Mouse (Mus musculus) lung, embryonic 16.5 days (tissue): ENCODE data around the gene Dpp6. TPM values are rescaled to one million over a fixed set of nuclear protein-coding genes. Genes with fewer than 3 reads are reported as not detected.

Source experiments
- ATAC-seq: fragments of 200-750 bp; cut with Nextera tagmentation; 2 replicates; pipeline ENCODE4 v1.8.0; 2017; ENCODE audit warnings: low read depth, mild to moderate bottlenecking, moderate library complexity
- H3K27ac ChIP-seq: fragments of 300-500 bp; sonication (generic); 2 replicates; pipeline ENCODE4 v1.5.1; 2014; ENCODE audit warnings: mild to moderate bottlenecking, control low read depth, low read length
- H3K27me3 ChIP-seq: fragments of 300-500 bp; sonication (generic); 2 replicates; pipeline ENCODE4 v1.6.1; 2014; ENCODE audit warnings: low read depth, low read length, mixed read lengths; ENCODE audit not compliant: control insufficient read depth, insufficient read depth
- H3K36me3 ChIP-seq: fragments of 300-500 bp; sonication (generic); 2 replicates; pipeline ENCODE4 v1.6.1; 2014; ENCODE audit warnings: low read length; ENCODE audit not compliant: control insufficient read depth, insufficient read depth
- H3K4me1 ChIP-seq: fragments of 300-500 bp; sonication (generic); replicated peaks from 2 replicates; pipeline ENCODE4 v1.6.1; 2014; ENCODE audit warnings: low read length, mixed read lengths; ENCODE audit not compliant: control insufficient read depth, insufficient read depth
- H3K4me2 ChIP-seq: fragments of 300-500 bp; sonication (generic); 2 replicates; pipeline ENCODE4 v1.6.1; 2014; ENCODE audit warnings: low read depth, low read length, control low read depth
- H3K4me3 ChIP-seq: fragments of 300-500 bp; sonication (generic); 2 replicates; pipeline ENCODE4 v1.5.1; 2014; ENCODE audit warnings: mild to moderate bottlenecking, low read length, control low read depth
- H3K9ac ChIP-seq: fragments of 300-500 bp; sonication (generic); 2 replicates; pipeline ENCODE4 v1.6.1; 2014; ENCODE audit warnings: low read length, control low read depth
- H3K9me3 ChIP-seq: fragments of 300-500 bp; sonication (generic); 2 replicates; pipeline ENCODE4 v1.6.1; 2016; ENCODE audit warnings: low read length; ENCODE audit not compliant: control insufficient read depth
- WGBS: fragments of 180-500 bp; shearing (Covaris S2); extraction: QIAGEN DNeasy Blood & Tissue Kit; methylation state at CpG from one replicate; pipeline ENCODE4 v1.1.7; 2014; 5-methylcytosine and 5-hydroxymethylcytosine counted together
- polyA plus RNA-seq: library from polyadenylated mRNA; unstranded; fragments of >200 nt; fragmentation: Nextera tagmentation; extraction: Ambion mirVana; gene quantifications from 2 replicates; pipeline ENCODE4 v1.2.1, GENCODE M21; 2015

The Dpp6 gene
- polyA plus RNA-seq, 1 experiment from 2014 or later = 0.26 TPM

GRCm38 (mm10) chr5:27651879-27652814 is 835.1 kb downstream of the Dpp6 start:
- Histone ChIP-seq H3K9ac (no peak overlapping the region), H3K27ac (no peak overlapping the region), H3K9me3 (no peaks in the 10 kb centered on the region), H3K4me3 (no peak overlapping the region), H3K4me1 (no peaks in the 10 kb centered on the region), H3K36me3 (no peaks in the 10 kb centered on the region), H3K4me2 (no peak overlapping the region), H3K27me3 (no peaks in the 10 kb centered on the region)
- 51% methylated on average over 8 of the region's 8 CpGs for WGBS
- ATAC-seq = no peak

GRCm38 (mm10) chr5:27656101-27656500 is 839.1 kb downstream of the Dpp6 start:
- H3K27me3 ChIP-seq = no peaks in the 10 kb centered on the region
- H3K9ac ChIP-seq = no peak overlapping the region
- 44% methylated on average over 6 of the region's 6 CpGs for WGBS
- ATAC-seq = no peak
- no peak overlapping the region for H3K27ac ChIP-seq
- no peaks in the 10 kb centered on the region for H3K9me3 ChIP-seq
- no peak overlapping the region for H3K4me3 ChIP-seq
- no peak overlapping the region for H3K4me2 ChIP-seq
- no peaks in the 10 kb centered on the region for H3K4me1 ChIP-seq
- H3K36me3 ChIP-seq = no peaks in the 10 kb centered on the region

- Histone ChIP-seq H3K4me1 (no peaks in the 10 kb centered on the region), H3K4me2 (no peak overlapping the region), H3K9ac (no peak overlapping the region), H3K27ac (0 out of 2 replicates have a peak overlapping the region, but pooled peaks have one; percentile 19), H3K4me3 (no peak overlapping the region), H3K9me3 (no peaks in the 10 kb centered on the region), H3K27me3 (no peaks in the 10 kb centered on the region), H3K36me3 (no peaks in the 10 kb centered on the region)
- WGBS = 54% methylated on average over 4 of the region's 4 CpGs
- no peak for ATAC-seq
Measured at GRCm38 (mm10) chr5:27657672-27658071, 840.7 kb downstream of the Dpp6 start.

- 69% methylated on average over 5 of the region's 5 CpGs for WGBS
- Histone ChIP-seq H3K4me1 (no peaks in the 10 kb centered on the region), H3K4me2 (no peak overlapping the region), H3K9ac (no peak overlapping the region), H3K4me3 (no peak overlapping the region), H3K9me3 (no peaks in the 10 kb centered on the region), H3K27ac (no peak overlapping the region), H3K36me3 (no peaks in the 10 kb centered on the region), H3K27me3 (no peaks in the 10 kb centered on the region)
- ATAC-seq = no peak
Measured at GRCm38 (mm10) chr5:27658165-27658564, 841.2 kb downstream of the Dpp6 start.

GRCm38 (mm10) chr5:27658569-27658968 is 841.6 kb downstream of the Dpp6 start:
- no peak overlapping the region for H3K27ac ChIP-seq
- no peak for ATAC-seq
- H3K9me3 ChIP-seq = no peaks in the 10 kb centered on the region
- no peak overlapping the region for H3K4me3 ChIP-seq
- no peaks in the 10 kb centered on the region for H3K4me1 ChIP-seq
- no peaks in the 10 kb centered on the region for H3K36me3 ChIP-seq
- no peak overlapping the region for H3K4me2 ChIP-seq
- H3K27me3 ChIP-seq = no peaks in the 10 kb centered on the region
- H3K9ac ChIP-seq = no peak overlapping the region

- Histone ChIP-seq H3K4me1 (no peaks in the 10 kb centered on the region), H3K4me2 (no peak overlapping the region), H3K9me3 (no peaks in the 10 kb centered on the region), H3K27ac (no peak overlapping the region), H3K27me3 (no peaks in the 10 kb centered on the region), H3K9ac (no peak overlapping the region), H3K36me3 (no peaks in the 10 kb centered on the region), H3K4me3 (no peak overlapping the region)
- 92% methylated on average over 2 of the region's 2 CpGs for WGBS
- ATAC-seq = no peak
Measured at GRCm38 (mm10) chr5:27659019-27659418, 842.0 kb downstream of the Dpp6 start.

GRCm38 (mm10) chr5:27659781-27660180 is 842.8 kb downstream of the Dpp6 start:
- Histone ChIP-seq H3K27ac (no peak overlapping the region), H3K27me3 (no peaks in the 10 kb centered on the region), H3K4me3 (no peak overlapping the region), H3K9ac (no peak overlapping the region), H3K36me3 (no peaks in the 10 kb centered on the region), H3K4me2 (no peak overlapping the region), H3K4me1 (no peaks in the 10 kb centered on the region), H3K9me3 (no peaks in the 10 kb centered on the region)
- 67% methylated on average over 6 of the region's 6 CpGs for WGBS
- no peak for ATAC-seq

- 86% methylated on average over 4 of the region's 4 CpGs for WGBS
- Histone ChIP-seq H3K27me3 (no peaks in the 10 kb centered on the region), H3K9me3 (no peaks in the 10 kb centered on the region), H3K9ac (no peak overlapping the region), H3K4me1 (no peaks in the 10 kb centered on the region), H3K36me3 (no peaks in the 10 kb centered on the region), H3K4me2 (no peak overlapping the region), H3K4me3 (no peak overlapping the region), H3K27ac (no peak overlapping the region)
- ATAC-seq = no peak
Measured at GRCm38 (mm10) chr5:27664111-27664510, 847.1 kb downstream of the Dpp6 start.

- Histone ChIP-seq H3K36me3 (no peaks in the 10 kb centered on the region), H3K4me1 (no peaks in the 10 kb centered on the region), H3K9ac (no peak overlapping the region), H3K4me2 (no peak overlapping the region), H3K9me3 (no peaks in the 10 kb centered on the region), H3K4me3 (no peak overlapping the region), H3K27ac (no peak overlapping the region), H3K27me3 (no peaks in the 10 kb centered on the region)
- peak; percentile 36; the same call in 1 of the 2 replicates for ATAC-seq
- 57% methylated on average over 2 of the region's 2 CpGs for WGBS
Measured at GRCm38 (mm10) chr5:27671487-27671886, 854.5 kb downstream of the Dpp6 start.
